Mouse (Mus musculus): ENCODE measurements around the gene Dusp2. TPM values are rescaled to one million over a fixed set of nuclear protein-coding genes. Genes with fewer than 3 reads are reported as not detected.

The Dusp2 gene
- total and polyA plus RNA-seq, 2 experiments from 2014 or later: 5.1 to 6.8 TPM

DNA sequence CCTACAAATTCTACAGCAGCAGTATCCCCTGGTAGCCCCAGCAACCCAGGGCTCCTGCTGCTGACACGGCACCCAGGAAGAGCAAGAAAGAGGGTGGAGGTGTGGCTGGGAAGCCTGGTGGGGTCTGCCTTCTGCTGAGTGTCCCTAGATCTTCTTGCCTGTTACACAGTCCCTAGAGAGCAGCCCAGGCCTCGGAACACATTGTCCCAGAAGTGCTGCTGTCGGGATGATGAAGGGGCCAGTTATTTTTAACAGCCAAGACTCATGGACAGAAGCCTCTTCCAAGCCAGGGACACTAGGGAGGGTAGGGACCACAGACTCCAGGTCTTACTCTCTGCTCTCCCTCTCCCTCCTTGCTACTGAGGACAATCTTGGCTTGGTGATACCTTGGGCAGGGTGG, 43.3 kb downstream of the Dusp2 start:
- H3K4me2 ChIP-seq (ENCODE audit: low read depth, low read length): no peak overlapping the region
- ATAC-seq (ENCODE audit: insufficient read depth, low read depth): peak; percentile 36; the same call in 1 of the 2 replicates
- no peaks in the 10 kb centered on the region for H3K27me3 ChIP-seq (ENCODE audit: control insufficient read depth, insufficient read depth, low read length)
- peaks cover 19% of the 10 kb centered on the region for H3K4me1 ChIP-seq (ENCODE audit: control insufficient read depth, insufficient read depth)
- H3K27ac ChIP-seq (ENCODE audit: low read depth): peak overlapping the region; percentile 18; the same call in 1 of the 2 replicates
- no peak overlapping the region for H3K4me3 ChIP-seq (ENCODE audit: low read depth, low read length)
- no peak overlapping the region for H3K9ac ChIP-seq (replicated peaks; ENCODE audit: low read depth, low read length)
- no peaks in the 10 kb centered on the region for H3K36me3 ChIP-seq (replicated peaks; ENCODE audit: control insufficient read depth, insufficient read depth, low read length)
- 41% methylated on average over 3 of the region's 3 CpGs for WGBS
- H3K9me3 ChIP-seq (replicated peaks; ENCODE audit: control insufficient read depth, low read length): no peaks in the 10 kb centered on the region
- DNase-seq (ENCODE audit: low spot score): no peak
- TF ChIP-seq EP300 (IDR thresholded peaks at IDR 0.05; ENCODE audit: low read depth) (no peak), CTCF (IDR thresholded peaks at IDR 0.05; ENCODE audit: low read depth) (no peak)

DNA sequence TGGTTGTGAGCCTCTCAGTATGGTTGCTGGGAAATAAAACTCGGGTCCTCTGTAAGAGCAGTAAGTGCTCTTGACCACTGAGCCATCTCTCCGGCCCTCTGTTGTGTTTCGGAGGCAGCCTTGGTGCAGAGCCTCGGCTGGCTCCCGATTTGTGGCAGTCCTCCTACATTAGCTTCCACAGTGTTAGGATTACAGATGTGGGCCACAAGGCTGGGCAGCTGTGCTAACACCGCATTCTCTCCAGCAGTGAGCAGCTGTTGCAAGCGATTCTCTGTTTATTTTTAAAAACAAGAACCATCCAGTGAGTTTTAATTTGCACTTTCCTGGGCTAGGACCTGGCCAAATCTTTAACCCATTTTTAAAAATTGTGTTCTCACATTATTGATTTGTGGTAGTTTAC, 47.9 kb downstream of the Dusp2 start:
- no peak for ATAC-seq (ENCODE audit: insufficient read depth, low read depth)
- no peaks in the 10 kb centered on the region for H3K36me3 ChIP-seq (replicated peaks; ENCODE audit: control insufficient read depth, insufficient read depth, low read length)
- DNase-seq (ENCODE audit: low spot score): no peak

DNA sequence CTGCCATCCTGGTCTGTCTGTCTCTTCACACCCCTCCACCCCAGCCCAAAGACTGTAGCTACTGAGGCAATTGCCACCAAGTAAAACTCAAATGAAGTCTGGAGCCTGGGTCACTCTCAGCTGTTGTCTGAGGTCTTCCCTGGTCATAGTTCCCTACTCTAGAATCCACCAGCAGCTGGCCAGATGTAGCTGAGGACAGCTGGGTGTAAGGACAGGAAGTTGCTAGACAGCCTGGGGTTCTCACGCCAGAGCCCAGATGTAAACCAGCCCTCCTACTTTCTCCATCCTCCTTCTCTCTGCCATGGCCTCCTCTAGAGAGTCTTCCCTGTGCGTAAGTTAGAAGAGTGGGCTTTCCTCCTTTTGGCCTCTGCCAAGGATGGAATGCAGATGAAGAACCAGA, 51.6 kb downstream of the Dusp2 start:
- Histone ChIP-seq H3K27ac (ENCODE audit: low read depth) (no peak overlapping the region), H3K36me3 (replicated peaks; ENCODE audit: control insufficient read depth, insufficient read depth, low read length) (no peaks in the 10 kb centered on the region), H3K9ac (replicated peaks; ENCODE audit: low read depth, low read length) (no peak overlapping the region), H3K9me3 (replicated peaks; ENCODE audit: control insufficient read depth, low read length) (no peaks in the 10 kb centered on the region), H3K4me2 (ENCODE audit: low read depth, low read length) (no peak overlapping the region), H3K4me1 (ENCODE audit: control insufficient read depth, insufficient read depth) (no peaks in the 10 kb centered on the region), H3K4me3 (ENCODE audit: low read depth, low read length) (no peak overlapping the region), H3K27me3 (ENCODE audit: control insufficient read depth, insufficient read depth, low read length) (no peaks in the 10 kb centered on the region)
- peak; percentile 41; the same call in 1 of the 2 replicates for ATAC-seq (ENCODE audit: insufficient read depth, low read depth)
- no peak for DNase-seq (ENCODE audit: low spot score)
- WGBS: 64% methylated on average over 2 of the region's 2 CpGs
- TF ChIP-seq CTCF (IDR thresholded peaks at IDR 0.05; ENCODE audit: low read depth) (no peak), EP300 (IDR thresholded peaks at IDR 0.05; ENCODE audit: low read depth) (no peak)

More for the DNA sequence above, 47.9 kb downstream of the Dusp2 start:
- 61% methylated on average over 7 of the region's 7 CpGs for WGBS
- no peaks in the 10 kb centered on the region for H3K27me3 ChIP-seq (ENCODE audit: control insufficient read depth, insufficient read depth, low read length)
- TF ChIP-seq CTCF (IDR thresholded peaks at IDR 0.05; ENCODE audit: low read depth) (no peak), EP300 (IDR thresholded peaks at IDR 0.05; ENCODE audit: low read depth) (no peak)
- no peak overlapping the region for H3K27ac ChIP-seq (ENCODE audit: low read depth)
- H3K4me1 ChIP-seq (ENCODE audit: control insufficient read depth, insufficient read depth): peaks cover 8% of the 10 kb centered on the region
- H3K4me2 ChIP-seq (ENCODE audit: low read depth, low read length): no peak overlapping the region
- no peaks in the 10 kb centered on the region for H3K9me3 ChIP-seq (replicated peaks; ENCODE audit: control insufficient read depth, low read length)
- no peak overlapping the region for H3K4me3 ChIP-seq (ENCODE audit: low read depth, low read length)
- H3K9ac ChIP-seq (replicated peaks; ENCODE audit: low read depth, low read length): no peak overlapping the region

Other genes starting within 250 kb of the Dusp2 start
- 17.0 and 33.4 TPM in 2 replicates for gene Ncaph, start 202.2 kb upstream of the Dusp2 start, total RNA-seq (2014; rRNA removed; ENCODE audit: low replicate concordance)
- gene Ncaph, start 202.2 kb upstream of the Dusp2 start, polyA plus RNA-seq (2015; fragmentation: Nextera tagmentation; extraction: Ambion mirVana): 14.7 and 15.6 TPM in 2 replicates
- gene Itpripl1, start 192.7 kb upstream of the Dusp2 start, total RNA-seq (2014; rRNA removed; ENCODE audit: low replicate concordance): 9.4 and 13.6 TPM in 2 replicates
- 9.8 and 10.2 TPM in 2 replicates for gene Itpripl1, start 192.7 kb upstream of the Dusp2 start, polyA plus RNA-seq (2015; fragmentation: Nextera tagmentation; extraction: Ambion mirVana)
- gene 1810024B03Rik, start 127.9 kb upstream of the Dusp2 start, total RNA-seq (2014; rRNA removed; ENCODE audit: low replicate concordance): 0.27 TPM in 1 of 2 replicates, not detected in the other
- 1.6 and 1.9 TPM in 2 replicates for gene 1810024B03Rik, start 127.9 kb upstream of the Dusp2 start, polyA plus RNA-seq (2015; fragmentation: Nextera tagmentation; extraction: Ambion mirVana)
- 60.0 and 62.2 TPM in 2 replicates for gene Snrnp200, start 127.8 kb upstream of the Dusp2 start, total RNA-seq (2014; rRNA removed; ENCODE audit: low replicate concordance)
- gene Snrnp200, start 127.8 kb upstream of the Dusp2 start, polyA plus RNA-seq (2015; fragmentation: Nextera tagmentation; extraction: Ambion mirVana): 33.3 and 36.7 TPM in 2 replicates
- gene Ciao1, start 88.3 kb upstream of the Dusp2 start, total RNA-seq (2014; rRNA removed; ENCODE audit: low replicate concordance): 38.0 and 65.9 TPM in 2 replicates
- gene Ciao1, start 88.3 kb upstream of the Dusp2 start, polyA plus RNA-seq (2015; fragmentation: Nextera tagmentation; extraction: Ambion mirVana): 53.7 and 59.5 TPM in 2 replicates
- 48.2 and 75.3 TPM in 2 replicates for gene Tmem127, start 88.3 kb upstream of the Dusp2 start, total RNA-seq (2014; rRNA removed; ENCODE audit: low replicate concordance)
- gene Tmem127, start 88.3 kb upstream of the Dusp2 start, polyA plus RNA-seq (2015; fragmentation: Nextera tagmentation; extraction: Ambion mirVana): 21.2 and 22.1 TPM in 2 replicates
- gene Stard7, start 65.9 kb upstream of the Dusp2 start, total RNA-seq (2014; rRNA removed; ENCODE audit: low replicate concordance): 228 and 244 TPM in 2 replicates
- gene Stard7, start 65.9 kb upstream of the Dusp2 start, polyA plus RNA-seq (2015; fragmentation: Nextera tagmentation; extraction: Ambion mirVana): 109 and 123 TPM in 2 replicates
- gene Astl, start 2.5 kb downstream of the Dusp2 start, total RNA-seq (2014; rRNA removed; ENCODE audit: low replicate concordance): not detected in 2 replicates
- not detected in 2 replicates for gene Astl, start 2.5 kb downstream of the Dusp2 start, polyA plus RNA-seq (2015; fragmentation: Nextera tagmentation; extraction: Ambion mirVana)
- gene Adra2b, start 27.0 kb downstream of the Dusp2 start, total RNA-seq (2014; rRNA removed; ENCODE audit: low replicate concordance): 1.1 and 2.0 TPM in 2 replicates
- 0.67 and 0.71 TPM in 2 replicates for gene Adra2b, start 27.0 kb downstream of the Dusp2 start, polyA plus RNA-seq (2015; fragmentation: Nextera tagmentation; extraction: Ambion mirVana)
- gene Gpat2, start 89.0 kb downstream of the Dusp2 start, total RNA-seq (2014; rRNA removed; ENCODE audit: low replicate concordance): 0.04 and 0.08 TPM in 2 replicates
- 0.04 and 0.20 TPM in 2 replicates for gene Gpat2, start 89.0 kb downstream of the Dusp2 start, polyA plus RNA-seq (2015; fragmentation: Nextera tagmentation; extraction: Ambion mirVana)
- 30.3 and 58.0 TPM in 2 replicates for gene Fahd2a, start 108.4 kb downstream of the Dusp2 start, total RNA-seq (2014; rRNA removed; ENCODE audit: low replicate concordance)
- 37.9 and 43.3 TPM in 2 replicates for gene Fahd2a, start 108.4 kb downstream of the Dusp2 start, polyA plus RNA-seq (2015; fragmentation: Nextera tagmentation; extraction: Ambion mirVana)
- 3.5 and 7.9 TPM in 2 replicates for gene Kcnip3, start 185.9 kb downstream of the Dusp2 start, total RNA-seq (2014; rRNA removed; ENCODE audit: low replicate concordance)
- 0.20 and 0.40 TPM in 2 replicates for gene Kcnip3, start 185.9 kb downstream of the Dusp2 start, polyA plus RNA-seq (2015; fragmentation: Nextera tagmentation; extraction: Ambion mirVana)
- 0.04 and 6.0 TPM in 2 replicates for gene Prom2, start 205.3 kb downstream of the Dusp2 start, total RNA-seq (2014; rRNA removed; ENCODE audit: low replicate concordance)
- gene Prom2, start 205.3 kb downstream of the Dusp2 start, polyA plus RNA-seq (2015; fragmentation: Nextera tagmentation; extraction: Ambion mirVana): 0.03 and 0.08 TPM in 2 replicates